Mouse (Mus musculus): Measurements from ENCODE around the gene Sema3d.

DNA sequence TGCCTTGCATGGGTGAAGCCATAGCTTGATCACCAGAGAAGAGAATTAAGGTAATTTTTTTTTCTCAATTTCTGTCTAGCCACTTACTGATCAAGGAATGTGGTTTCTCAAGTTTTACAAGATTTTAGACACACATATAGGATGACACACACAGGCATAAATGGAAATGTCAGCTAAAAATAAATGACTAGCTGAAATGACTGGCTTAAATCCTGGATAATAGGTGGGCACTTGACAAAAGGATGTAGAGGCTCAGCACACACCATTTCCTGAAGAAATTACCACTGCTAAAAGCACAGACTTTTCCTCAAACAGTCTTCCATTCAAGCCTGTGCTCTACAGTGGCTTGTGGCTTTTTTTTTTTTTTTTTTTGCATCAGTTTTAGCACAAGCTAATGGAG is 21.0 kb downstream of the Sema3d start:
- TF ChIP-seq CTCF (conservative IDR thresholded peaks at IDR 0.05; ENCODE audit: low read length): no peak
- no peak for TF ChIP-seq NANOG (IDR thresholded peaks at IDR 0.05; ENCODE audit: borderline replicate concordance, low read length)
